Mouse (Mus musculus) MEL (cell line): Measurements from ENCODE around the gene Pole. TPM values are rescaled to one million over a fixed set of nuclear protein-coding genes. Genes with fewer than 3 reads are reported as not detected.

ENCODE experiments used
- DNase-seq: peaks from one replicate; pipeline ENCODE4 v3.0.0; 2011; ENCODE audit warnings: low read depth, low spot score
- H3K27ac ChIP-seq: 2 replicates; pipeline ENCODE4 v1.5.1; 2012; ENCODE audit warnings: low read depth, mild to moderate bottlenecking, control low read depth, low read length, moderate library complexity; ENCODE audit not compliant: control insufficient read depth
- H3K27me3 ChIP-seq, 2 experiments: fragments of 150-350 bp in 1 of 2; sonication (generic) in 1 of 2; 2 replicates each; pipeline ENCODE4 v1.6.1; 2012; ENCODE audit warnings: low read length in 2 of 2, mild to moderate bottlenecking in 2 of 2, improper control_type of control experiment in 1 of 2, moderate library complexity in 1 of 2; ENCODE audit not compliant: insufficient read depth in 2 of 2, control insufficient read depth in 1 of 2
- H3K36me3 ChIP-seq, 2 experiments: 2 replicates each; pipeline ENCODE4 v1.6.1; 2012 to 2014; ENCODE audit warnings: low read length in 2 of 2, improper control_type of control experiment in 1 of 2, inconsistent platforms in 1 of 2, mild to moderate bottlenecking in 1 of 2; ENCODE audit not compliant: insufficient read depth in 2 of 2, control insufficient read depth in 1 of 2
- H3K4me1 ChIP-seq, 2 experiments: fragments of 150-350 bp in 1 of 2; sonication (generic) in 1 of 2; 2 replicates each; pipeline ENCODE4 v1.6.1; 2012; ENCODE audit warnings: low read length in 2 of 2, improper control_type of control experiment in 1 of 2, mild to moderate bottlenecking in 1 of 2; ENCODE audit not compliant: insufficient read depth in 2 of 2, control insufficient read depth in 1 of 2
- H3K4me3 ChIP-seq, 2 experiments: fragments of 150-350 bp in 1 of 2; sonication (generic) in 1 of 2; 2 replicates each; pipeline ENCODE4 v1.5.1; 2012; ENCODE audit warnings: low read depth in 2 of 2, low read length in 2 of 2, mild to moderate bottlenecking in 2 of 2, moderate library complexity in 2 of 2, control low read depth in 1 of 2, improper control_type of control experiment in 1 of 2; ENCODE audit not compliant: control insufficient read depth in 1 of 2, insufficient read depth in 1 of 2
- H3K79me2 ChIP-seq: 2 replicates; pipeline ENCODE4 v1.6.1; 2012; ENCODE audit warnings: mild to moderate bottlenecking, low read length, moderate library complexity; ENCODE audit not compliant: control insufficient read depth, poor library complexity, insufficient read depth
- H3K9ac ChIP-seq: 2 replicates; pipeline ENCODE4 v1.6.1; 2012; ENCODE audit warnings: low read depth, mild to moderate bottlenecking, control low read depth, low read length, moderate library complexity; ENCODE audit not compliant: control insufficient read depth, poor library complexity, severe bottlenecking
- H3K9me3 ChIP-seq: fragments of 150-350 bp; sonication (generic); replicated peaks from 2 replicates; pipeline ENCODE4 v1.6.1; 2012; ENCODE audit warnings: mild to moderate bottlenecking, low read length, improper control_type of control experiment, moderate library complexity; ENCODE audit not compliant: insufficient read depth
- EP300 ChIP-seq, 2 experiments: IDR thresholded peaks; 2 replicates each; pipeline ENCODE4 v1.6.1; 2011; ENCODE audit warnings: improper control_type of control experiment in 2 of 2, low read length in 2 of 2, low read depth in 1 of 2, mild to moderate bottlenecking in 1 of 2
- GABPA ChIP-seq: IDR thresholded peaks from 2 replicates; pipeline ENCODE4 v1.6.1; 2012; ENCODE audit warnings: low read depth, mild to moderate bottlenecking, inconsistent platforms, low read length, improper control_type of control experiment, moderate library complexity
- GATA1 ChIP-seq: IDR thresholded peaks from 2 replicates; pipeline ENCODE4 v1.6.1; 2011; ENCODE audit warnings: low read depth, low read length, improper control_type of control experiment
- MAFK ChIP-seq: IDR thresholded peaks from 2 replicates; pipeline ENCODE4 v1.6.1; 2011; ENCODE audit warnings: low read depth, mild to moderate bottlenecking, low read length, improper control_type of control experiment, borderline replicate concordance
- MAZ ChIP-seq: IDR thresholded peaks from 2 replicates; pipeline ENCODE4 v1.6.1; 2012; ENCODE audit warnings: low read depth, mild to moderate bottlenecking, inconsistent platforms, low read length, improper control_type of control experiment
- NELFE ChIP-seq: IDR thresholded peaks from 2 replicates; pipeline ENCODE4 v1.6.1; 2011; ENCODE audit warnings: low read depth, low read length, improper control_type of control experiment
- NRF1 ChIP-seq: IDR thresholded peaks from 2 replicates; pipeline ENCODE4 v1.6.1; 2014; ENCODE audit warnings: low read depth, mild to moderate bottlenecking, inconsistent platforms, low read length, improper control_type of control experiment, moderate library complexity; ENCODE audit not compliant: poor library complexity, insufficient read depth, severe bottlenecking
- RCOR1 ChIP-seq: IDR thresholded peaks from 2 replicates; pipeline ENCODE4 v1.6.1; 2012; ENCODE audit warnings: low read depth, mild to moderate bottlenecking, inconsistent platforms, low read length, improper control_type of control experiment
- TBP ChIP-seq: IDR thresholded peaks from 2 replicates; pipeline ENCODE4 v1.8.0; 2011; ENCODE audit warnings: low read depth, low read length, improper control_type of control experiment
- UBTF ChIP-seq: IDR thresholded peaks from 2 replicates; pipeline ENCODE4 v1.6.1; 2012; ENCODE audit warnings: low read depth, mild to moderate bottlenecking, inconsistent platforms, low read length, improper control_type of control experiment, moderate library complexity, borderline replicate concordance; ENCODE audit not compliant: insufficient read depth
- USF1 ChIP-seq: IDR thresholded peaks from 2 replicates; pipeline ENCODE4 v1.6.1; 2014; ENCODE audit warnings: low read depth, mild to moderate bottlenecking, inconsistent platforms, low read length, improper control_type of control experiment, moderate library complexity
- ZC3H11A ChIP-seq: IDR thresholded peaks from 2 replicates; pipeline ENCODE4 v1.6.1; 2012; ENCODE audit warnings: low read depth, mild to moderate bottlenecking, inconsistent platforms, low read length, improper control_type of control experiment
- ZMIZ1 ChIP-seq: IDR thresholded peaks from 2 replicates; pipeline ENCODE4 v1.6.1; 2012; ENCODE audit warnings: low read depth, mild to moderate bottlenecking, inconsistent platforms, low read length, improper control_type of control experiment, moderate library complexity
- polyA plus RNA-seq, 2 experiments: library from polyadenylated mRNA; stranded (reverse) in 1 of 2; unstranded in 1 of 2; fragments of >175 nt in 1 of 2; fragments of >200 nt in 1 of 2; gene quantifications; 2 replicates each; pipeline versions ENCODE4 v1.2.1 to v1.2.4; 2012; ENCODE audit warnings: low replicate concordance in 2 of 2, low read depth in 1 of 2; ENCODE audit not compliant: insufficient read length in 2 of 2, insufficient read depth in 1 of 2, missing spikeins in 1 of 2
- total RNA-seq: library from RNA; depleted of rRNA; stranded (reverse); fragments of 300-350 nt; gene quantifications from 2 replicates; pipeline ENCODE4 v1.2.3, GENCODE M21; 2012

Gene Pole
- total and polyA plus RNA-seq, 3 experiments: 32.4 to 81.4 (median 52.6) TPM

DNA sequence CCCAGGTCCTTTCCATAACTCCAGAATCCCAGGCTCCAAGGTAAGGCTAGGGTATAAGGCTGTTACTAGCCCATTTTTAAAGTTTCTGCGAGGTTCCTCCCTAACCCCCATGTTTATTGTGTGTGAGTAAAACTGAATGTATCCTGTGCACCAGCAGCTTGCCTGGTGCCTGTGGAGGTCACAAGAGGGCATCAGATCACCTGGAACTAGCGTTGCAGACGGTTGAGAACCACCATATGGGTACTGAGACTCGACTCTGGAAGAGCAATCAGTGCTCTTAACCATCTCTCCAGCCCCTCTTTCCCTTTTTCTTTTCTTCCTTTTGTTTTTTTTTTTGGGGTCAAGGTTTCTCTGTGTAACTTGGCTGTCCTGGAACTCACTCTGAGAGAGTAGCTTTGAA is 93.7 kb downstream of the Pole start:
- Histone ChIP-seq H3K36me3 (no peaks in the 10 kb centered on the region), H3K9ac (no peak overlapping the region), H3K27ac (no peak overlapping the region), H3K27me3 (no peaks in the 10 kb centered on the region), H3K4me1 (no peaks in the 10 kb centered on the region), H3K4me3 (no peak overlapping the region), H3K9me3 (no peaks in the 10 kb centered on the region), H3K79me2 (no peaks in the 10 kb centered on the region)
- no peak for DNase-seq
- TF ChIP-seq MAZ (no peak), ZC3H11A (no peak)

DNA sequence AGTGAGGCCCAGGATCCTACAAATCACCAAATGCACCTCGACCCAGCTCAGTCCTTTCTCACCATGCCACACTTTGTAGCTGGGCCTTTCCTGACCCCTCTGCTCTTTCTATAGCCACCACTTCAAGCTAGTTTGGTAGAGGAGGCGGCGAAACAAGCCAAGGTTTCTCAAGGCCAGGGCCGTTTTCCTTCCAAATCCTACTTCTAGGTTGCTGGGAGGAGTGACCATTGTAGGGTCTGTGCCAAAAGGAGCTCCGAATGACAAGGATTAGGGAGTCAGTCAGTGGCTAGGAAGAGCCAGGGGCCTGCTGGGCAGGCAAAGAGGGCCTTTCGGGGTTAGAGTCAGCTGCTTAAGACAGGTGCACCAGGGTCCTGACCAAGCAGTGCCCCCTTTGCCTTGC is 98.4 kb downstream of the Pole start:
- Histone ChIP-seq H3K4me1 (no peaks in the 10 kb centered on the region), H3K79me2 (no peaks in the 10 kb centered on the region)
- no peak for DNase-seq
- no peak for TF ChIP-seq UBTF
- no peak for TF ChIP-seq NRF1
- no peak for TF ChIP-seq TBP
- TF ChIP-seq, all 39 proteins: peak for 0
- no peaks in the 10 kb centered on the region for H3K27me3 ChIP-seq
- no peak overlapping the region for H3K9ac ChIP-seq
- H3K4me3 ChIP-seq: no peak overlapping the region
- no peaks in the 10 kb centered on the region for H3K36me3 ChIP-seq
- no peak overlapping the region for H3K27ac ChIP-seq
- H3K9me3 ChIP-seq: no peaks in the 10 kb centered on the region

DNA sequence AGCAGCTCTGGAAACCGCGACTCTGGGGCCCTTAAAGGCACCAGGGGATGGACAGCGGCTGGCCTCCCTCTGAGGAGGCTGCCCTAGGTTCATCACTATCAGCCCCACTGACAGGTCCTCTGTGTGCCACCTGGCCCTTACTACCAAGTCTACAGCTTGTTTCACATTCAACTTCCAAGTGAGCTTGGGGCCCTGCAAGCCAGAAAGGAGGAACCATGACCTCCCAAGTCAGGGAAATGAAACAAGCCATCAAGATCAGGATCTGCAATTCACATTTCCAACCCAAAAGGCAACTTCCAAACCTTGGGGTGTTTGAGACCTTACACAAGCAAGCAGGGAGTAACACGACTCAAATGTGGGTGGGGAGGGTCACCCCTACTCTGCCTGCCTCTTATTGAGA is 99.2 kb downstream of the Pole start:
- H3K4me1 ChIP-seq: no peaks in the 10 kb centered on the region
- H3K4me3 ChIP-seq: no peak overlapping the region
- no peaks in the 10 kb centered on the region for H3K36me3 ChIP-seq
- H3K9ac ChIP-seq: no peak overlapping the region
- no peak overlapping the region for H3K27ac ChIP-seq
- no peaks in the 10 kb centered on the region for H3K79me2 ChIP-seq
- TF ChIP-seq RCOR1: no peak
- no peak for TF ChIP-seq ZC3H11A
- TF ChIP-seq GABPA: no peak
- TF ChIP-seq MAFK: no peak
- TF ChIP-seq NELFE: no peak
- TF ChIP-seq GATA1: no peak
- no peak for TF ChIP-seq ZMIZ1
- no peak for TF ChIP-seq EP300 (IDR thresholded peaks at IDR 0.05; ENCODE audit: low read depth in 1 of 2, low read length in 2 of 2)
- no peak for TF ChIP-seq USF1
- TF ChIP-seq, all 39 proteins: peak for 0
- DNase-seq: no peak
- Histone ChIP-seq H3K27me3 (no peaks in the 10 kb centered on the region), H3K9me3 (no peaks in the 10 kb centered on the region)
